Mouse (Mus musculus) small intestine, adult 2 months (tissue): ENCODE measurements around the gene Gm20388.

ENCODE experiments used
- CTCF ChIP-seq: fragments of 200-500 bp; IDR thresholded peaks from 2 replicates; pipeline ENCODE4 v1.5.1; 2012; ENCODE audit warnings: low read depth, mild to moderate bottlenecking, control low read depth, inconsistent platforms, low read length, moderate library complexity, mixed read lengths; ENCODE audit not compliant: insufficient replicate concordance, insufficient read length; ENCODE audit errors: extremely low read depth
- POLR2A ChIP-seq: fragments of 200-500 bp; IDR thresholded peaks from 2 replicates; pipeline ENCODE4 v1.6.1; 2012; ENCODE audit warnings: low read depth, mild to moderate bottlenecking, control low read depth, inconsistent platforms, low read length, moderate library complexity

GRCm38 (mm10) chr8:120588908-120589771, 678.5 kb downstream of the Gm20388 start, which contains the start of gene Gins2:
- no peak for TF ChIP-seq CTCF
- 0 out of 2 replicates have a peak, but pooled peaks have one; percentile 14 for TF ChIP-seq POLR2A
